Mouse (Mus musculus) heart, postnatal 0 days (tissue): ENCODE results near the gene Cdkn1a. TPM values are rescaled to one million over a fixed set of nuclear protein-coding genes. Genes with fewer than 3 reads are reported as not detected.

ENCODE experiments used
- ATAC-seq: fragments of 200-750 bp; cut with Nextera tagmentation; 2 replicates; pipeline ENCODE4 v1.8.0; 2017; ENCODE audit warnings: low read depth, moderate number of reproducible peaks, moderate library complexity; ENCODE audit not compliant: insufficient read depth
- DNase-seq: peaks from one replicate; pipeline ENCODE4 v3.0.0-alpha.2; 2016; ENCODE audit warnings: low spot score
- H3K27ac ChIP-seq: fragments of 300-500 bp; sonication (generic); 2 replicates; pipeline ENCODE4 v1.5.1; 2014; ENCODE audit warnings: low read depth, mild to moderate bottlenecking
- H3K27me3 ChIP-seq: fragments of 300-500 bp; sonication (generic); 2 replicates; pipeline ENCODE4 v1.6.1; 2014; ENCODE audit warnings: low read length, mixed read lengths; ENCODE audit not compliant: control insufficient read depth, insufficient read depth
- H3K36me3 ChIP-seq: fragments of 300-500 bp; sonication (generic); replicated peaks from 2 replicates; pipeline ENCODE4 v1.6.1; 2014; ENCODE audit warnings: low read length, mixed read lengths; ENCODE audit not compliant: control insufficient read depth, insufficient read depth
- H3K4me1 ChIP-seq: fragments of 300-500 bp; sonication (generic); 2 replicates; pipeline ENCODE4 v1.6.1; 2014; ENCODE audit warnings: antibody characterized with exemption; ENCODE audit not compliant: control insufficient read depth, insufficient read depth
- H3K4me2 ChIP-seq: fragments of 300-500 bp; sonication (generic); 2 replicates; pipeline ENCODE4 v1.6.1; 2014; ENCODE audit warnings: low read depth, mild to moderate bottlenecking, low read length, moderate library complexity
- H3K4me3 ChIP-seq: fragments of 300-500 bp; sonication (generic); 2 replicates; pipeline ENCODE4 v1.5.1; 2014; ENCODE audit warnings: low read depth, low read length
- H3K9ac ChIP-seq: fragments of 300-500 bp; sonication (generic); replicated peaks from 2 replicates; pipeline ENCODE4 v1.6.1; 2014; ENCODE audit warnings: low read depth, low read length, mixed read lengths
- H3K9me3 ChIP-seq: fragments of 300-500 bp; sonication (generic); replicated peaks from 2 replicates; pipeline ENCODE4 v1.6.1; 2016; ENCODE audit warnings: low read length; ENCODE audit not compliant: control insufficient read depth
- CTCF ChIP-seq: IDR thresholded peaks from 2 replicates; pipeline ENCODE4 v1.5.1; 2016; ENCODE audit warnings: antibody characterized with exemption, control low read depth, low read depth
- EP300 ChIP-seq: IDR thresholded peaks from 2 replicates; pipeline ENCODE4 v1.6.1; 2016; ENCODE audit warnings: antibody characterized with exemption, low read depth
- WGBS: fragments of 180-500 bp; shearing (Covaris S2); extraction: QIAGEN DNeasy Blood & Tissue Kit; methylation state at CpG from one replicate; pipeline ENCODE4 v1.1.7; 2014; 5-methylcytosine and 5-hydroxymethylcytosine counted together
- polyA plus RNA-seq: library from polyadenylated mRNA; unstranded; fragments of >200 nt; fragmentation: Nextera tagmentation; extraction: Ambion mirVana; gene quantifications from 2 replicates; pipeline ENCODE4 v1.2.1, GENCODE M21; 2015
- total RNA-seq: library from RNA; depleted of rRNA; stranded (reverse); fragments of >200 nt; gene quantifications from 2 replicates; pipeline ENCODE4 v1.2.3, GENCODE M21; 2014; ENCODE audit warnings: low replicate concordance

Cdkn1a gene
- total and polyA plus RNA-seq, 2 experiments from 2014 or later = 16.7 to 48.2 TPM

GRCm38 (mm10) chr17:29049508-29049889 is 41.3 kb upstream of the Cdkn1a start:
- peak; percentile 4 for DNase-seq
- no peak overlapping the region for H3K9ac ChIP-seq
- 63% methylated on average over 5 of the region's 5 CpGs for WGBS

GRCm38 (mm10) chr17:29049923-29050322 is 40.9 kb upstream of the Cdkn1a start:
- TF ChIP-seq EP300 = no peak
- no peak for TF ChIP-seq CTCF
- no peak overlapping the region for H3K27ac ChIP-seq
- DNase-seq (no peak), ATAC-seq (no peak)
- no peaks in the 10 kb centered on the region for H3K27me3 ChIP-seq
- peaks cover 19% of the 10 kb centered on the region for H3K36me3 ChIP-seq
- 72% methylated on average over 7 of the region's 7 CpGs for WGBS
- peaks cover 19% of the 10 kb centered on the region for H3K4me1 ChIP-seq
- H3K4me3 ChIP-seq = no peak overlapping the region
- no peak overlapping the region for H3K4me2 ChIP-seq
- H3K9me3 ChIP-seq = no peaks in the 10 kb centered on the region
- no peak overlapping the region for H3K9ac ChIP-seq

More at GRCm38 (mm10) chr17:29049508-29049889, 41.3 kb upstream of the Cdkn1a start:
- Histone ChIP-seq H3K36me3 (peaks cover 23% of the 10 kb centered on the region), H3K4me3 (no peak overlapping the region), H3K27me3 (no peaks in the 10 kb centered on the region), H3K27ac (no peak overlapping the region), H3K4me1 (peaks cover 19% of the 10 kb centered on the region), H3K4me2 (no peak overlapping the region), H3K9me3 (no peaks in the 10 kb centered on the region)
- TF ChIP-seq EP300 = no peak
- TF ChIP-seq CTCF = no peak
- no peak for ATAC-seq

- H3K4me2 ChIP-seq = peak overlapping the region; percentile 38
- peak; percentile 12 for DNase-seq
- H3K9ac ChIP-seq = no peak overlapping the region
Measured at GRCm38 (mm10) chr17:29050791-29051190, 40.0 kb upstream of the Cdkn1a start.

GRCm38 (mm10) chr17:29053067-29053466 is 37.7 kb upstream of the Cdkn1a start:
- 90% methylated on average over 6 of the region's 6 CpGs for WGBS
- Histone ChIP-seq H3K9ac (no peak overlapping the region), H3K4me1 (peaks cover 20% of the 10 kb centered on the region), H3K27me3 (no peaks in the 10 kb centered on the region), H3K4me2 (no peak overlapping the region), H3K9me3 (no peaks in the 10 kb centered on the region), H3K27ac (no peak overlapping the region), H3K36me3 (no peaks in the 10 kb centered on the region), H3K4me3 (no peak overlapping the region)
- no peak for TF ChIP-seq EP300
- TF ChIP-seq CTCF = no peak
- no peak for DNase-seq
- ATAC-seq = no peak

More at GRCm38 (mm10) chr17:29050791-29051190, 40.0 kb upstream of the Cdkn1a start:
- peaks cover 19% of the 10 kb centered on the region for H3K4me1 ChIP-seq
- H3K9me3 ChIP-seq = no peaks in the 10 kb centered on the region
- H3K27me3 ChIP-seq = no peaks in the 10 kb centered on the region
- no peak for ATAC-seq
- no peak overlapping the region for H3K27ac ChIP-seq
- no peak for TF ChIP-seq EP300
- TF ChIP-seq CTCF = no peak
- peaks cover 10% of the 10 kb centered on the region; the same call in 1 of the 2 replicates for H3K36me3 ChIP-seq
- 23% methylated on average over 14 of the region's 14 CpGs for WGBS
- no peak overlapping the region for H3K4me3 ChIP-seq

GRCm38 (mm10) chr17:29053841-29054240 is 36.9 kb upstream of the Cdkn1a start:
- 45% methylated on average over 7 of the region's 7 CpGs for WGBS
- Histone ChIP-seq H3K27me3 (no peaks in the 10 kb centered on the region), H3K27ac (peak overlapping the region; percentile 39; the same call in 1 of the 2 replicates), H3K36me3 (no peaks in the 10 kb centered on the region), H3K9me3 (no peaks in the 10 kb centered on the region), H3K4me2 (no peak overlapping the region), H3K9ac (no peak overlapping the region), H3K4me3 (no peak overlapping the region), H3K4me1 (peaks cover 20% of the 10 kb centered on the region)
- ATAC-seq (peak; percentile 31; the same call in 1 of the 2 replicates), DNase-seq (peak; percentile 47)
- TF ChIP-seq EP300 (no peak), CTCF (no peak)

- TF ChIP-seq CTCF (no peak), EP300 (no peak)
- Histone ChIP-seq H3K4me3 (no peak overlapping the region), H3K9ac (no peak overlapping the region), H3K27me3 (no peaks in the 10 kb centered on the region), H3K36me3 (no peaks in the 10 kb centered on the region), H3K4me1 (peaks cover 20% of the 10 kb centered on the region), H3K4me2 (no peak overlapping the region), H3K9me3 (no peaks in the 10 kb centered on the region), H3K27ac (peak overlapping the region; percentile 22; the same call in 1 of the 2 replicates)
- ATAC-seq (no peak), DNase-seq (no peak)
- WGBS = 69% methylated on average over 6 of the region's 6 CpGs
Measured at GRCm38 (mm10) chr17:29054429-29054828, 36.3 kb upstream of the Cdkn1a start.
